Mouse (Mus musculus) lung, adult 2 months (tissue): ENCODE data around the gene Methig1. TPM values are rescaled to one million over a fixed set of nuclear protein-coding genes. Genes with fewer than 3 reads are reported as not detected.

Source experiments
- DNase-seq: peaks from one replicate; pipeline ENCODE4 v3.0.0; 2022
- H3K4me1 ChIP-seq: fragments of 200-500 bp; 2 replicates; pipeline ENCODE4 v1.6.1; 2011; ENCODE audit warnings: low read length; ENCODE audit not compliant: control insufficient read depth, insufficient read depth
- H3K4me3 ChIP-seq: fragments of 200-500 bp; replicated peaks from 2 replicates; pipeline ENCODE3; 2011; ENCODE audit warnings: low read depth, mild to moderate bottlenecking, control low read depth, low read length; ENCODE audit errors: extremely low read depth
- CTCF ChIP-seq: fragments of 200-500 bp; IDR thresholded peaks from 2 replicates; pipeline ENCODE4 v1.5.1; 2011; ENCODE audit warnings: mild to moderate bottlenecking, low read length, control low read depth; ENCODE audit not compliant: insufficient read depth
- POLR2A ChIP-seq: fragments of 200-500 bp; IDR thresholded peaks from 2 replicates; pipeline ENCODE4 v1.6.1; 2011; ENCODE audit warnings: low read depth, mild to moderate bottlenecking, control low read depth, low read length, borderline replicate concordance; ENCODE audit errors: extremely low read depth
- WGBS: fragments of 180-500 bp; shearing (Covaris S2); methylation state at CpG from one replicate; pipeline ENCODE4 v1.1.7; 2018; 5-methylcytosine and 5-hydroxymethylcytosine counted together
- polyA plus RNA-seq: library from polyadenylated mRNA; depleted of rRNA; stranded (reverse); fragments of >200 nt; gene quantifications from 2 replicates; pipeline ENCODE4 v1.2.3, GENCODE M21; 2012

Gene Methig1
- polyA plus RNA-seq, 1 experiment, result not detected

DNA sequence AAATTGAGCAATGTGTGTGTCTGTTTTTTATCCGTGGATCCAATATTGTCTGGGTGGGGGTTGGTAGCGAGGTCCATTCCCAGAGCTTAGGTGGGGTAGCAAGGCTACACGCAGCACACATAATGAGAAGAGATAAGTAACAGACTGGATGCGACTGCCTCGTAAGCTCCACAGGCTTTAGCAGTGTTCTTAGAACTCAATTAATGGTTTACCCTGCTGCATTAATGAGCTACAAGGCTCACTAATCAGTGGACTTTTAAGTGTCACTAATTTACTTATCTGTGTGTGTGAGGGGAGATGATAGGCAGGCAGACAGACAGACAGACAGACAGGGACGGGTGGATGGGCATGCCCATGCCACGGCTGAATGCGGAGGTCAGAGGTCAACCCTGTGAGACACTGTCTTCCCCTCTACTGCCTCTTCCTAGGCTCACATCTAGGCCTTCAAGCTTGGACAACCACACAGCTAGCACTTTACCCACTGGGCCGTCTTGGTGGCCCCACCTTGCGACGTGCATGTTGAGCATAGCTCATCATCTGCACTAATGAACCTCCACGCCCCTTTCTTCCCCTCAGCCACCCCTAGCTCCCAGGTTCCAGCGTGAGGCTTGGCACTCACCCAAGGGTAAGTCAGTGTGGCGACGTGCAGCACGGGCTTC, 47.8 kb downstream of the Methig1 start:
- no peak for DNase-seq
- 78% methylated on average over 16 of the region's 16 CpGs for WGBS
- Histone ChIP-seq H3K4me1 (0 out of 2 replicates have a peak, but pooled peaks cover 2% of the 10 kb centered on the region), H3K4me3 (no peak overlapping the region)
- TF ChIP-seq CTCF (no peak), POLR2A (no peak)

GRCm38 (mm10) chr15:100401811-100402210, 48.9 kb downstream of the Methig1 start:
- TF ChIP-seq POLR2A (no peak), CTCF (no peak)
- H3K4me1 ChIP-seq, result 0 out of 2 replicates have a peak, but pooled peaks cover 2% of the 10 kb centered on the region
- H3K4me3 ChIP-seq, result no peak overlapping the region
- DNase-seq, result no peak
- 92% methylated on average over 4 of the region's 4 CpGs for WGBS

DNA sequence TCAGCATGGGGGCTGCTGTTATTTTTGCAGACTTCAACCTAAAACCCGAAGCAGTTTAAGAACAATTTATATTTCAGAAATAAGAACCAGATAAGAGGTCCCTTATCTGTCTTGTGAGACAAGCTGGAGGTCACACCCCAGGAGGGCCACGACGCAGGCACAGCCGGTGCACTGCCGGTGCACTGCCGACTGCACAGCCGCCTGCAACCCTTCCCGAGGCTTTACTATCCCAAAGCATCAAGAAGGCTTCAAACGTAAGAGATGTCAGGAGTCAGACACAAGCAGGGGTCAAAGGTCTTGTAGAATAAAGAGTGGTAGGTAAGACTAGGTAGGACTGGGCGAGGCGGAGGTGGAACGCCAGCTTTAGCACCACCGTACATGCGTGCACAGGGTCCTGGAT, 49.4 kb downstream of the Methig1 start:
- TF ChIP-seq POLR2A, result no peak
- no peak for TF ChIP-seq CTCF
- Histone ChIP-seq H3K4me3 (no peak overlapping the region), H3K4me1 (0 out of 2 replicates have a peak, but pooled peaks cover 2% of the 10 kb centered on the region)
- WGBS, result 77% methylated on average over 14 of the region's 14 CpGs
- no peak for DNase-seq

- H3K4me3 ChIP-seq, result peak overlapping the region; percentile 51
- TF ChIP-seq CTCF (no peak), POLR2A (no peak)
- no peak for DNase-seq
- WGBS, result 70% methylated on average over 4 of the region's 4 CpGs
- H3K4me1 ChIP-seq, result 0 out of 2 replicates have a peak, but pooled peaks cover 2% of the 10 kb centered on the region
Measured at GRCm38 (mm10) chr15:100402798-100403197, 49.8 kb downstream of the Methig1 start.

GRCm38 (mm10) chr15:100403318-100404000, 50.5 kb downstream of the Methig1 start:
- peak; percentile 47 for DNase-seq
- TF ChIP-seq CTCF, result no peak
- no peak for TF ChIP-seq POLR2A
- peak overlapping the region; percentile 51 for H3K4me3 ChIP-seq
- 0 out of 2 replicates have a peak, but pooled peaks cover 2% of the 10 kb centered on the region for H3K4me1 ChIP-seq
- WGBS, result 73% methylated on average over 16 of the region's 16 CpGs

DNA sequence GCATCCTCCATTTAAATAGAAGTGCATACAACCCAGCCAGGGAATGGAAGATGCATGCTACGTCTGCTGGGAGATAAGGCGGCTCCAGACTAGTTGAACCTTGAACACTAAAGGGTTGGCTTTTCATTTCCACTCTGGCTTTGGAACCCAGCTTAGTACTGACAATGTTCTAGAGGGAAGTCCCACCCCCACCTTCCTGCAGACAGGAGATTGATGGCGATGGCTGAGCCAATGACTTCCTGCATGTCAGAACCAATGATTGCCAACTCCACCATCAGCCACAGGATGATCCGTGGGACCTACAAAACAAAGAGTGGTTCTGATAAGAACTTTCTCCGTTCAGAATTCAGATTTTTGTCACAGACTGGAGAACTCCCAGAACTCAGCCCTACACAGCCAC, 53.1 kb downstream of the Methig1 start:
- TF ChIP-seq POLR2A (no peak), CTCF (no peak)
- DNase-seq, result no peak
- H3K4me3 ChIP-seq, result no peak overlapping the region
- 51% methylated on average over 5 of the region's 5 CpGs for WGBS
- 0 out of 2 replicates have a peak, but pooled peaks cover 2% of the 10 kb centered on the region for H3K4me1 ChIP-seq

DNA sequence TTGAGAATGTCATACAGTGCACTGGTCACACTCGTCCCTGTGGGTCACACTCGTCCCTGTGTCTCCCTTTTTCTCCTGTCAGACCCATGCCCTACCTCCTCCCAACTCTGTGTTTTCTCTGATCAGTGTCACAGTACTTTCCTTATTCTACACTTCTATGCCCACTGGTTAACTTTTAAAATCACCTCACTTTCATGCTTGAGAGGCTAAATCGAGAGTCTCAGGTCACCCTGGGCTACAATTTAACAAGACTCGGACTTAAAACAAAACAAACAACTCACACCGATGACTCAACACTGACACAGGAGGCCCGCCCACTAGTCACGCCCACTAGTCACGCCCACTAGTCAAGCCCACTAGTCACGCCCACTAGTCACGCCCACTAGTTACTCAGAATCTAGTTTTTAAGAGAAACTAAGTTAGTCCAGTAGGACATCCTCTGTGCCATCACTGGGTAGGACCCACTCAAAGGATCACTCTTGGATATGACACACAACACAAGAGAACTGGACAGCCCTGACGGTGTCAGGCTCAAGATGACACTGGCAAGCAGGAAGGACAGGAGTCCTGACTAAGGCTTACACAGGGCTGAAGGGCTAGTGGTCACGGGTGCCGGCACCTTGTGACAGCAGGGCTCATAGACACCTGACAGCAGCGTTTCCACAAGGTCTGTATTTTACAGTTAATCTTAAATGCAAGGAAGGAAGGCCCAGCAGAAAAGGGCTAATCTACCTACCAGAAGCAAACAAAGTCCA, 58.1 kb downstream of the Methig1 start:
- WGBS, result 47% methylated on average over 14 of the region's 14 CpGs
- no peak overlapping the region for H3K4me3 ChIP-seq
- TF ChIP-seq CTCF (no peak), POLR2A (no peak)
- DNase-seq, result peak; percentile 51
- H3K4me1 ChIP-seq, result no peaks in the 10 kb centered on the region

DNA sequence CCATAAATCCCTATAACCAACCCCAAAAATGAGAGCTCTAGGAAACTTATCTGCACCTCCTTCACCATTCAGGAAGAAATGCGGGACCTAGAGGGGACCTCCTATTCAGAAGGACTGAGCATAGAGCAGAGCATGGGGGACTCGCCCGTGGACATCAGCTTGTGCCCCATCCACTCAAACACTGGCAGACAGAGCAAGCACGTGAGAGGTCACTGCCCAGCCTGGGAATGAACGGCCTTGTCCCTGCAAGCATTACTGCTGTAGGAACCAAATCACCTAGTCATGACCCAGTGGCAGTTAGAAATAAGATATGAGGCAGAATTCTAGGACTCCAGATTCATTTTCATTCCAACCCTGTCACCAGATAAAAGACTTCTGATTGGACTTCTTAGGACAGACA, 58.8 kb downstream of the Methig1 start:
- Histone ChIP-seq H3K4me1 (no peaks in the 10 kb centered on the region), H3K4me3 (no peak overlapping the region)
- TF ChIP-seq CTCF (no peak), POLR2A (no peak)
- WGBS, result 83% methylated on average over 5 of the region's 5 CpGs
- no peak for DNase-seq

GRCm38 (mm10) chr15:100413306-100413705, 60.4 kb downstream of the Methig1 start:
- H3K4me3 ChIP-seq, result no peak overlapping the region
- H3K4me1 ChIP-seq, result no peaks in the 10 kb centered on the region
- no peak for TF ChIP-seq POLR2A
- no peak for TF ChIP-seq CTCF
- no peak for DNase-seq
- 80% methylated on average over 4 of the region's 5 CpGs for WGBS

- no peak for TF ChIP-seq POLR2A
- WGBS, result 46% methylated on average over 4 of the region's 4 CpGs
- DNase-seq, result no peak
- Histone ChIP-seq H3K4me3 (no peak overlapping the region), H3K4me1 (no peaks in the 10 kb centered on the region)
Measured at GRCm38 (mm10) chr15:100414011-100414410, 61.1 kb downstream of the Methig1 start.
